Mouse (Mus musculus): Measurements from ENCODE around the gene Smtnl1.
"Not testable (repeated sequence)": the region's sequence is repeated elsewhere in the genome, so short reads cannot be mapped to it uniquely, and the experiment has no call there.

Gene Smtnl1

GRCm38 (mm10) chr2:84838593-84838949 lies 16.1 kb upstream of the Smtnl1 start, which contains the start of gene Slc43a1:
Gene Slc43a1, plus strand, starts transcription at chr2:84838850.
- no peak for DNase-seq (ENCODE audit: low spot score in 2 of 2)

GRCm38 (mm10) chr2:84837817-84838592 lies 15.6 kb upstream of the Smtnl1 start:
- no peak for DNase-seq (ENCODE audit: low spot score in 2 of 2)

- DNase-seq (ENCODE audit: low spot score in 2 of 2), result no peak
Measured at GRCm38 (mm10) chr2:84837107-84837506, 14.7 kb upstream of the Smtnl1 start.

GRCm38 (mm10) chr2:84831666-84832391 lies 9.4 kb upstream of the Smtnl1 start:
- DNase-seq (ENCODE audit: low spot score in 2 of 2), result peak; percentile 72 to 92

GRCm38 (mm10) chr2:84827283-84827920 lies 5.0 kb upstream of the Smtnl1 start:
- DNase-seq (ENCODE audit: low spot score in 2 of 2), result no peak

GRCm38 (mm10) chr2:84826488-84827282 lies 4.2 kb upstream of the Smtnl1 start, which contains the start of gene Timm10:
Gene Timm10, plus strand, starts transcription at chr2:84826997.
- DNase-seq (ENCODE audit: low spot score in 2 of 2), result peak; percentile 88 to 93

GRCm38 (mm10) chr2:84823237-84823636 lies 785 bp upstream of the Smtnl1 start:
- no peak for DNase-seq (ENCODE audit: low spot score in 2 of 2)

GRCm38 (mm10) chr2:84819861-84820260 lies 2.6 kb downstream of the Smtnl1 start:
- peak in 1 of 2 experiments; percentile 52 for DNase-seq (ENCODE audit: low spot score in 2 of 2)

- no peak for DNase-seq (ENCODE audit: low spot score in 2 of 2)
Measured at GRCm38 (mm10) chr2:84812676-84813075, 9.8 kb downstream of the Smtnl1 start.

- DNase-seq (ENCODE audit: low spot score in 2 of 2), result no peak
Measured at GRCm38 (mm10) chr2:84811880-84812279, 10.6 kb downstream of the Smtnl1 start.

GRCm38 (mm10) chr2:84810886-84811577 lies 11.4 kb downstream of the Smtnl1 start:
- DNase-seq (ENCODE audit: low spot score in 2 of 2), result peak; percentile 70 to 94

GRCm38 (mm10) chr2:84810526-84810885 lies 11.9 kb downstream of the Smtnl1 start:
- DNase-seq (ENCODE audit: low spot score in 2 of 2), result no peak

GRCm38 (mm10) chr2:84809330-84809729 lies 13.1 kb downstream of the Smtnl1 start:
- DNase-seq (ENCODE audit: low spot score in 2 of 2), result no peak

GRCm38 (mm10) chr2:84806546-84806945 lies 15.9 kb downstream of the Smtnl1 start:
- DNase-seq (ENCODE audit: low spot score in 2 of 2), result no peak

- DNase-seq (ENCODE audit: low spot score in 2 of 2), result no peak
Measured at GRCm38 (mm10) chr2:84803963-84804362, 18.5 kb downstream of the Smtnl1 start.

- DNase-seq (ENCODE audit: low spot score in 2 of 2), result not testable (repeated sequence)
Measured at GRCm38 (mm10) chr2:84801223-84801622, 21.2 kb downstream of the Smtnl1 start.

GRCm38 (mm10) chr2:84800304-84800703 lies 22.1 kb downstream of the Smtnl1 start:
- DNase-seq (ENCODE audit: low spot score in 2 of 2), result no peak

- DNase-seq (ENCODE audit: low spot score in 2 of 2), result peak in 1 of 2 experiments; percentile 77
Measured at GRCm38 (mm10) chr2:84799041-84799561, 23.4 kb downstream of the Smtnl1 start.

- peak in 1 of 2 experiments; percentile 75 for DNase-seq (ENCODE audit: low spot score in 2 of 2)
Measured at GRCm38 (mm10) chr2:84798493-84798921, 23.9 kb downstream of the Smtnl1 start, which contains the start of gene Ube2l6. Gene Ube2l6, plus strand, starts transcription at chr2:84798828.

- peak; percentile 58 to 92 for DNase-seq (ENCODE audit: low spot score in 2 of 2)
Measured at GRCm38 (mm10) chr2:84797833-84798492, 24.5 kb downstream of the Smtnl1 start.
